Mouse (Mus musculus): ENCODE data around the gene Aff4.
"Not testable (repeated sequence)": the region's sequence is repeated elsewhere in the genome, so short reads cannot be mapped to it uniquely, and the experiment has no call there.

DNA sequence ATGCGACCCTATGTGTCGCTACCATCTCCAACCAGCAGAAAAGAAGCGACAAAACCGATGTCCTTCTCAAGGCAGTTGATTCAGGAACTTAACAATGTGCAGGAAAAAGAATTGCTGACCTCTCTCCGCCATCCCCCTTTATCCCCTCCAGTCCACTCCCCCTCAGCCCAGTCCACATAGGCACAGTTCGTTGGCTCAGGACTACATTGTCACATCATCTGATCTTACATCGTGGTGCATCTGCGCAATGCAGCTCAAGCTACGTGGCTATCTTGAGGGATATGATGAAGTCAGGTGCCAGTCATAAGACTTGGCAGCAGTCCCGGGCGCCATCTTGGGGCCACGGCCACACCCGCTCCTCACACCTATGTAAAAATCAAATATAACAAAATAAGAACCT lies 30.8 kb upstream of the Aff4 start:
- TF ChIP-seq CTCF, EP300 (IDR thresholded peaks at IDR 0.05; ENCODE audit: low read depth): not testable (repeated sequence)

All from liver, embryonic 14.5 days (tissue).